Mouse (Mus musculus) hindbrain, embryonic 12.5 days (tissue): Measurements from ENCODE around the gene Wdr54. TPM values are rescaled to one million over a fixed set of nuclear protein-coding genes. Genes with fewer than 3 reads are reported as not detected.

Source experiments
- ATAC-seq: fragments of 200-750 bp; cut with Nextera tagmentation; 2 replicates; pipeline ENCODE4 v1.8.0; 2017; ENCODE audit warnings: moderate TSS enrichment; ENCODE audit not compliant: low FRiP score
- H3K27ac ChIP-seq: fragments of 300-500 bp; sonication (generic); 2 replicates; pipeline ENCODE4 v1.5.1; 2016; ENCODE audit warnings: mild to moderate bottlenecking
- H3K27me3 ChIP-seq: fragments of 300-500 bp; sonication (generic); 2 replicates; pipeline ENCODE4 v1.6.1; 2016; ENCODE audit warnings: mild to moderate bottlenecking
- H3K36me3 ChIP-seq: fragments of 300-500 bp; sonication (generic); 2 replicates; pipeline ENCODE4 v1.6.1; 2016; ENCODE audit warnings: mild to moderate bottlenecking
- H3K4me1 ChIP-seq: fragments of 300-500 bp; sonication (generic); 2 replicates; pipeline ENCODE4 v1.6.1; 2016
- H3K4me2 ChIP-seq: fragments of 300-500 bp; sonication (generic); replicated peaks from 2 replicates; pipeline ENCODE4 v1.6.1; 2016; ENCODE audit warnings: mild to moderate bottlenecking
- H3K4me3 ChIP-seq: fragments of 300-500 bp; sonication (generic); 2 replicates; pipeline ENCODE4 v1.5.1; 2016; ENCODE audit warnings: mild to moderate bottlenecking
- H3K9ac ChIP-seq: fragments of 300-500 bp; sonication (generic); 2 replicates; pipeline ENCODE4 v1.6.1; 2016; ENCODE audit warnings: mild to moderate bottlenecking, moderate library complexity
- H3K9me3 ChIP-seq: fragments of 300-500 bp; sonication (generic); replicated peaks from 2 replicates; pipeline ENCODE4 v1.6.1; 2016; ENCODE audit warnings: mild to moderate bottlenecking
- WGBS: fragments of 180-500 bp; shearing (Covaris S2); methylation state at CpG from one replicate; pipeline ENCODE4 v1.1.7; 2016; 5-methylcytosine and 5-hydroxymethylcytosine counted together
- polyA plus RNA-seq: library from polyadenylated mRNA; unstranded; fragments of >200 nt; fragmentation: Nextera tagmentation; extraction: Ambion mirVana; gene quantifications from 2 replicates; pipeline ENCODE4 v1.2.1, GENCODE M21; 2016

The Wdr54 gene
- polyA plus RNA-seq, 1 experiment from 2014 or later = 11.2 TPM

DNA sequence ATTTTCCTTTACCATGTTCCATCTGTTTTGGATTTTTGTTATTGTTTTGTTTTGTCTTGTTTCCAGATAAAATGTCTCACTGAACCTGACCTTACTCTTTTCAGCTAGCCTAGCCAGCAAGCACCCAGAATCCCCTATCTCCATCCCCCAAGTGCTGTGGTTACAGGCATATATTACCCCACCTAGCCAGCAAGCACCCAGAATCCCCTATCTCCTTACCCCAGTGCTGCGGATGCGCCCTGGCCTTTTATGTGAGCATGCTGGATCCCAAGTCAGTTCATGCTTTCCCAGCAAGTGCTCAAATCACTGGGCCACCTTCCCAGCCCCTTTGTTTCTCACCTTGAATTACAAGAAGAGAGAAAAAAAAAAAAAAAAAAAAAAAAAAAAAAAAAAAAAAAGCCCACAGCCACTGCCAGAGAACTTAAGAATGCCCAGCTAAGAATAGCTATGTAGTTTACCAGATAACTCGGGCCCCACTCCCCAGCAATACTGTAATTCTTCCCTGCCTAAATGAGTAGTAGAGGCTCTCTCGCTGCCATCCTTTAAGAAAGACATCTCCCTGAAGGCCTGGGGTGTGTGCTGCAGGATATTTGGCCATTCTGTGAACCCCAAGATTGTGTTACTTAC is 44.6 kb downstream of the Wdr54 start:
- H3K9me3 ChIP-seq = no peaks in the 10 kb centered on the region
- no peak overlapping the region for H3K9ac ChIP-seq
- H3K4me2 ChIP-seq = no peak overlapping the region
- WGBS = 88% methylated on average over 4 of the region's 4 CpGs
- no peak overlapping the region for H3K27ac ChIP-seq
- H3K27me3 ChIP-seq = no peaks in the 10 kb centered on the region
- no peak for ATAC-seq
- no peak overlapping the region for H3K4me3 ChIP-seq
- H3K4me1 ChIP-seq = peaks cover 36% of the 10 kb centered on the region
- peaks cover 5% of the 10 kb centered on the region; the same call in 1 of the 2 replicates for H3K36me3 ChIP-seq

DNA sequence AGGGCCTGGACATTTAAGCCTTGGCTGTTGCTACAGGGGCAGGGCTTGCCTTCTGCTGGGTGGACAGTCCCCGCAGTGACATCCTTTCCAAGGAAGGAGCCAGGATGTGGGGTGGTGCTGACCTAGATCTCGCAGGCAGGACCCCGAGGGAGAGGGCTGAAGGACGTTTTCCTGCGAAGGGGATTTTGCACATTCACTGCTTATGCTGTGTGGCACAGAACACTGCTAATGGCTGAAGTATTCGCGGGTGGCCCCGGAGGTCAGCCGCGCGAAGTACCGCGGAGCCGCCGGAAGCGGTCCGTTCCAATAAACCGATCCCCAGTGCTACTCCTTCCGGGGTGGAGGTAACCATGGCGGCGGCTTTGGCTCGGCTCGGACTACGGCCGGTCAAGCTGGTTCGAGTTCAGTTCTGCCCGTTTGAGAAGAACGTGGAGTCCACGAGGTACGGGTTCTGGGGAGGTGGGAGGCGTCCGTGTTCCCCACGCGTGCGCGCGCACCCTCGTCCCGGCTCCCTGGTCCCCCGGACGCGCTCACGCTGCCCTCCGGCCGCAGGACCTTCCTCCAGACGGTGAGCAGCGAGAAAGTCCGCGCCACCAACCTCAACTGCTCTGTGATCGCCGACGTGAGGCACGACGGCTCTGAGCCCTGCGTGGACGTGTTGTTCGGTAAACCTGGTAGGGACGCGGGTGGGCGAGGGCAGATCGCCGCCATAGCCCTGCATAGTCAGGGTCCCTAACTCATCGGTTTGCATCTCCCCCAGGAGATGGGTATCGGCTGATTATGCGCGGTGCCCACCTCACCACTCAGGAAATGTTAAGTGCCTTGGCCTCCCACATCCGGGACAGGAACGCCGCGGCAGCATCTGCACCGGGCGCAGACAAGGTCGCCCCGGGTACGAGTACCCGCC is 47.2 kb downstream of the Wdr54 start, which contains the start of gene Mrpl53:
Mrpl53 (plus strand) TSS at position 279 of the 907 bp plus-strand sequence.
- peak; percentile 85 for ATAC-seq
- Histone ChIP-seq H3K4me3 (peak within 1 kb of the TSS; percentile 85), H3K4me2 (peak within 1 kb of the TSS; percentile 76), H3K27me3 (no peaks in the 10 kb centered on the region), H3K9me3 (no peaks in the 10 kb centered on the region), H3K36me3 (peaks cover 5% of the 10 kb centered on the region; the same call in 1 of the 2 replicates), H3K27ac (peak within 1 kb of the TSS; percentile 85), H3K9ac (peak within 1 kb of the TSS; percentile 93), H3K4me1 (peaks cover 22% of the 10 kb centered on the region)
- WGBS = under 1% methylated on average over 76 of the region's 76 CpGs

DNA sequence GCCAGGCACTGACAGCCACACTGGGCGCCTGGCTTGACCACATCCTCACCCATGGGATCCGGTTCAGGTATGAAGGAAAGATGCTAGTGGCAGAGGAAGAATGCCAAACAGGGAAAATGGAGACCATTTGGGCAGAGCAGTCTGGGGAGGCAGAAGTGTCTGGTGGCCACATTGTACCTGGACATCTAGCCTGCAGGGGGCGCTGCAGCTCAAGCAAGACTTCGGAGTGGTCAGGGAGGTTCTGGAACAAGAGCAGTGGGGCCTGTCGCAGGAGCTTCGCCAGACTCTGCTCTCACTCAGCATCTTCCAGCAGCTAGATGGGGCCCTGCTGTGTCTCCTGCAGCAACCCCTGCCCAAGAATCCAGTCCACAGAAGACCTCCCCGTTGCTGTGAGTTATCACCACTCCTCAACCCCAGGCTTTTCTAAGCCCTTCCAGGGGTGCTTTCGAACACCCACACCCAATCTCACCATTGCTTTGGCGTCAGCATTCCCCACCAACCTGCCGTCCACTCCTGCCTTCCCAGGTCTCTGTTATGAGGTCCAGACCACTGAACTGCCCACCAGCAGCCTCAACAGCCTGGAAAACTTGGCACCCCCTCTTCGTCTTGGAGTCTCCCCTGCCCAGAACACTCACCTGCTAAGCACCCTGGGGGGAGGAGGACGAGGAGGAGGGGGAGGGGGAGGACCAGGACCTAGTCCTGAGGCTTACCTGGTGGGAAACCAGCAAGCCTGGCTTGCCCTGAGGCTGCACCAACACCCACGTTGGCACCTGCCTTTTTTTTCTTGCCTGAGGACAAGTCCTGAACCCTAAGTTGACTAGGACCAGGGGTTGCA is 48.4 kb downstream of the Wdr54 start:
- Histone ChIP-seq H3K4me3 (peak overlapping the region; percentile 85), H3K9me3 (no peaks in the 10 kb centered on the region), H3K27ac (no peak overlapping the region), H3K4me2 (peak overlapping the region; percentile 76), H3K4me1 (peaks cover 29% of the 10 kb centered on the region), H3K27me3 (peaks cover 8% of the 10 kb centered on the region; the same call in 1 of the 2 replicates), H3K9ac (peak overlapping the region; percentile 93; the same call in 1 of the 2 replicates), H3K36me3 (peaks cover 5% of the 10 kb centered on the region; the same call in 1 of the 2 replicates)
- ATAC-seq = peak; percentile 52; the same call in 1 of the 2 replicates
- WGBS = 35% methylated on average over 13 of the region's 13 CpGs

GRCm38 (mm10) chr6:83104158-83104557 is 52.0 kb downstream of the Wdr54 start:
- no peaks in the 10 kb centered on the region for H3K9me3 ChIP-seq
- no peak overlapping the region for H3K9ac ChIP-seq
- H3K36me3 ChIP-seq = no peaks in the 10 kb centered on the region
- ATAC-seq = no peak
- 71% methylated on average over 4 of the region's 4 CpGs for WGBS
- no peak overlapping the region for H3K27ac ChIP-seq
- peaks cover 33% of the 10 kb centered on the region for H3K4me1 ChIP-seq
- no peak overlapping the region for H3K4me3 ChIP-seq
- H3K4me2 ChIP-seq = no peak overlapping the region
- peaks cover 15% of the 10 kb centered on the region for H3K27me3 ChIP-seq

- H3K27ac ChIP-seq = no peak overlapping the region
- H3K9me3 ChIP-seq = no peaks in the 10 kb centered on the region
- peak overlapping the region; percentile 76; the same call in 1 of the 2 replicates for H3K4me3 ChIP-seq
- peaks cover 19% of the 10 kb centered on the region for H3K27me3 ChIP-seq
- no peaks in the 10 kb centered on the region for H3K36me3 ChIP-seq
- peak overlapping the region; percentile 84 for H3K9ac ChIP-seq
- peaks cover 28% of the 10 kb centered on the region for H3K4me1 ChIP-seq
- ATAC-seq = no peak
- peak overlapping the region; percentile 100 for H3K4me2 ChIP-seq
- WGBS = 38% methylated on average over 11 of the region's 11 CpGs
Observed at GRCm38 (mm10) chr6:83103130-83103650, 53.0 kb downstream of the Wdr54 start.

- under 1% methylated on average over 67 of the region's 74 CpGs for WGBS
- H3K4me3 ChIP-seq = peak overlapping the region; percentile 76
- peak overlapping the region; percentile 84 for H3K9ac ChIP-seq
- peak overlapping the region; percentile 79 for H3K27ac ChIP-seq
- peak overlapping the region; percentile 100 for H3K4me2 ChIP-seq
- H3K36me3 ChIP-seq = no peaks in the 10 kb centered on the region
- ATAC-seq = peak; percentile 76
- peaks cover 19% of the 10 kb centered on the region for H3K27me3 ChIP-seq
- no peaks in the 10 kb centered on the region for H3K9me3 ChIP-seq
- peaks cover 20% of the 10 kb centered on the region for H3K4me1 ChIP-seq
Observed at GRCm38 (mm10) chr6:83101688-83102556, 54.3 kb downstream of the Wdr54 start.

DNA sequence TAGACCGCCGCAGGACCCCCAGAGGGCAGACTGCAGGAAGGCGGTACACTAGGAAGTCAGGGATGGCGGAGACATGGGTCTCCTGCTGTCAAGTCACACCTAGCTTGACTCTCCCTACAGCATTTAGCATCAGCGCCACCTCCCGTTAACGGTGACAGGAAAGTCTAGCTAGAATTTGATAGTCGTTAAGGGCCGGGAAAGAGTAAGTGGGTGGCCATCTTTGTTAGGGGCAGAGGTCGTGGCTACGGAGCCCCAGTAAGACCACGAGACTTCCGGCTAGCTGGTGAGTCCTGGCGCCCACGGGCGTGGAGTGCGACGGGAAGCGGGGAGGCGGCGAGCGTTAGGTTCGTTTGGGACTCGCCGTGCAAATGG is 54.9 kb downstream of the Wdr54 start, which contains the start of the genes Ccdc142 and Gm42688:
Ccdc142 (plus strand) TSS at position 286 of the 372 bp plus-strand sequence.
Gm42688 (plus strand) TSS at position 302 of the 372 bp plus-strand sequence.
- H3K9me3 ChIP-seq = no peaks in the 10 kb centered on the region
- peaks cover 19% of the 10 kb centered on the region for H3K27me3 ChIP-seq
- peak within 1 kb of the TSS; percentile 100 for H3K4me2 ChIP-seq
- H3K4me3 ChIP-seq = peak within 1 kb of the TSS; percentile 76
- peaks cover 20% of the 10 kb centered on the region for H3K4me1 ChIP-seq
- H3K9ac ChIP-seq = peak within 1 kb of the TSS; percentile 84
- 1% methylated on average over 25 of the region's 25 CpGs for WGBS
- peak within 1 kb of the TSS; percentile 79 for H3K27ac ChIP-seq
- H3K36me3 ChIP-seq = no peaks in the 10 kb centered on the region
- peak; percentile 91 for ATAC-seq

Other genes starting within 250 kb of the Wdr54 start
- gene Sema4f, start 216.6 kb downstream of the Wdr54 start, polyA plus RNA-seq = 10.8 and 10.9 TPM in 2 replicates
- 0.20 and 1.1 TPM in 2 replicates for gene M1ap, start 209.5 kb downstream of the Wdr54 start, polyA plus RNA-seq
- 8.5 and 10.3 TPM in 2 replicates for gene Dok1, start 122.9 kb downstream of the Wdr54 start, polyA plus RNA-seq
- 16.8 and 19.2 TPM in 2 replicates for gene Loxl3, start 122.2 kb downstream of the Wdr54 start, polyA plus RNA-seq
- 149 and 158 TPM in 2 replicates for gene Aup1, start 101.9 kb downstream of the Wdr54 start, polyA plus RNA-seq
- 59.9 and 63.4 TPM in 2 replicates for gene Htra2, start 101.1 kb downstream of the Wdr54 start, polyA plus RNA-seq
- gene Dqx1, start 98.6 kb downstream of the Wdr54 start, polyA plus RNA-seq = 0.76 and 1.2 TPM in 2 replicates
- 4.4 and 6.0 TPM in 2 replicates for gene Tlx2, start 86.1 kb downstream of the Wdr54 start, polyA plus RNA-seq
- gene Pcgf1, start 78.5 kb downstream of the Wdr54 start, polyA plus RNA-seq = 39.1 and 39.5 TPM in 2 replicates
- gene Lbx2, start 70.0 kb downstream of the Wdr54 start, polyA plus RNA-seq = 0.69 TPM in 1 of 2 replicates, not detected in the other
- gene Ccdc142, start 54.8 kb downstream of the Wdr54 start, polyA plus RNA-seq = 3.3 and 3.9 TPM in 2 replicates
- 3.6 and 5.0 TPM in 2 replicates for gene Gm42688, start 54.8 kb downstream of the Wdr54 start, polyA plus RNA-seq
- 110 and 124 TPM in 2 replicates for gene Mrpl53, start 47.4 kb downstream of the Wdr54 start, polyA plus RNA-seq
- 42.6 TPM in 2 replicates for gene Mogs, start 40.9 kb downstream of the Wdr54 start, polyA plus RNA-seq
- gene Wbp1, start 34.8 kb downstream of the Wdr54 start, polyA plus RNA-seq = 206 and 212 TPM in 2 replicates
- gene Ino80b, start 31.0 kb downstream of the Wdr54 start, polyA plus RNA-seq = 19.6 and 19.9 TPM in 2 replicates
- 40.7 and 42.6 TPM in 2 replicates for gene Rtkn, start 20.9 kb downstream of the Wdr54 start, polyA plus RNA-seq
- gene 1700003E16Rik, start within 50 bp of the Wdr54 start, polyA plus RNA-seq = 4.4 and 5.2 TPM in 2 replicates
- gene Dctn1, start 9.5 kb upstream of the Wdr54 start, polyA plus RNA-seq = 158 and 168 TPM in 2 replicates
- gene Slc4a5, start 63.4 kb upstream of the Wdr54 start, polyA plus RNA-seq = 5.0 and 6.1 TPM in 2 replicates
- 29.8 and 30.0 TPM in 2 replicates for gene Mthfd2, start 169.5 kb upstream of the Wdr54 start, polyA plus RNA-seq
- 52.5 and 55.4 TPM in 2 replicates for gene Mob1a, start 169.6 kb upstream of the Wdr54 start, polyA plus RNA-seq
- 88.5 and 92.1 TPM in 2 replicates for gene Bola3, start 192.8 kb upstream of the Wdr54 start, polyA plus RNA-seq